Mouse (Mus musculus) lung, embryonic 16.5 days (tissue): ENCODE measurements around the gene Fbxl15. TPM values are rescaled to one million over a fixed set of nuclear protein-coding genes. Genes with fewer than 3 reads are reported as not detected.

Source experiments
- ATAC-seq: fragments of 200-750 bp; cut with Nextera tagmentation; 2 replicates; pipeline ENCODE4 v1.8.0; 2017; ENCODE audit warnings: low read depth, mild to moderate bottlenecking, moderate library complexity
- H3K27ac ChIP-seq: fragments of 300-500 bp; sonication (generic); 2 replicates; pipeline ENCODE4 v1.5.1; 2014; ENCODE audit warnings: mild to moderate bottlenecking, control low read depth, low read length
- H3K27me3 ChIP-seq: fragments of 300-500 bp; sonication (generic); 2 replicates; pipeline ENCODE4 v1.6.1; 2014; ENCODE audit warnings: low read depth, low read length, mixed read lengths; ENCODE audit not compliant: control insufficient read depth, insufficient read depth
- H3K36me3 ChIP-seq: fragments of 300-500 bp; sonication (generic); 2 replicates; pipeline ENCODE4 v1.6.1; 2014; ENCODE audit warnings: low read length; ENCODE audit not compliant: control insufficient read depth, insufficient read depth
- H3K4me1 ChIP-seq: fragments of 300-500 bp; sonication (generic); replicated peaks from 2 replicates; pipeline ENCODE4 v1.6.1; 2014; ENCODE audit warnings: low read length, mixed read lengths; ENCODE audit not compliant: control insufficient read depth, insufficient read depth
- H3K4me2 ChIP-seq: fragments of 300-500 bp; sonication (generic); 2 replicates; pipeline ENCODE4 v1.6.1; 2014; ENCODE audit warnings: low read depth, low read length, control low read depth
- H3K4me3 ChIP-seq: fragments of 300-500 bp; sonication (generic); 2 replicates; pipeline ENCODE4 v1.5.1; 2014; ENCODE audit warnings: mild to moderate bottlenecking, low read length, control low read depth
- H3K9ac ChIP-seq: fragments of 300-500 bp; sonication (generic); 2 replicates; pipeline ENCODE4 v1.6.1; 2014; ENCODE audit warnings: low read length, control low read depth
- H3K9me3 ChIP-seq: fragments of 300-500 bp; sonication (generic); 2 replicates; pipeline ENCODE4 v1.6.1; 2016; ENCODE audit warnings: low read length; ENCODE audit not compliant: control insufficient read depth
- WGBS: fragments of 180-500 bp; shearing (Covaris S2); extraction: QIAGEN DNeasy Blood & Tissue Kit; methylation state at CpG from one replicate; pipeline ENCODE4 v1.1.7; 2014; 5-methylcytosine and 5-hydroxymethylcytosine counted together
- polyA plus RNA-seq: library from polyadenylated mRNA; unstranded; fragments of >200 nt; fragmentation: Nextera tagmentation; extraction: Ambion mirVana; gene quantifications from 2 replicates; pipeline ENCODE4 v1.2.1, GENCODE M21; 2015

Gene Fbxl15
- polyA plus RNA-seq, 1 experiment from 2014 or later, result 13.3 TPM

- Histone ChIP-seq H3K9ac (no peak overlapping the region), H3K4me1 (peaks cover 6% of the 10 kb centered on the region), H3K27me3 (no peaks in the 10 kb centered on the region), H3K27ac (no peak overlapping the region), H3K36me3 (no peaks in the 10 kb centered on the region), H3K4me2 (no peak overlapping the region), H3K4me3 (no peak overlapping the region), H3K9me3 (no peaks in the 10 kb centered on the region)
- no peak for ATAC-seq
- 39% methylated on average over 8 of the region's 8 CpGs for WGBS
Observed at GRCm38 (mm10) chr19:46300294-46301045, 27.5 kb upstream of the Fbxl15 start.

- no peaks in the 10 kb centered on the region for H3K27me3 ChIP-seq
- H3K27ac ChIP-seq, result no peak overlapping the region
- no peaks in the 10 kb centered on the region for H3K36me3 ChIP-seq
- WGBS, result 84% methylated on average over 4 of the region's 4 CpGs
- no peak for ATAC-seq
- no peaks in the 10 kb centered on the region for H3K9me3 ChIP-seq
- H3K4me3 ChIP-seq, result no peak overlapping the region
- H3K4me1 ChIP-seq, result peaks cover 8% of the 10 kb centered on the region
- H3K9ac ChIP-seq, result no peak overlapping the region
- no peak overlapping the region for H3K4me2 ChIP-seq
Observed at GRCm38 (mm10) chr19:46302551-46302950, 25.4 kb upstream of the Fbxl15 start.

- WGBS, result 50% methylated on average over 18 of the region's 18 CpGs
- peak overlapping the region; percentile 96 for H3K27ac ChIP-seq
- H3K9me3 ChIP-seq, result no peaks in the 10 kb centered on the region
- H3K27me3 ChIP-seq, result no peaks in the 10 kb centered on the region
- ATAC-seq, result no peak
- peak overlapping the region; percentile 81 for H3K4me3 ChIP-seq
- H3K4me1 ChIP-seq, result peaks cover 8% of the 10 kb centered on the region
- H3K9ac ChIP-seq, result peak overlapping the region; percentile 73
- H3K4me2 ChIP-seq, result peak overlapping the region; percentile 92
- H3K36me3 ChIP-seq, result no peaks in the 10 kb centered on the region
Observed at GRCm38 (mm10) chr19:46303251-46304215, 24.5 kb upstream of the Fbxl15 start.

- no peaks in the 10 kb centered on the region for H3K36me3 ChIP-seq
- peak within 1 kb of the TSS; percentile 73 for H3K9ac ChIP-seq
- H3K4me1 ChIP-seq, result peaks cover 14% of the 10 kb centered on the region
- 0% methylated on average over 39 of the region's 39 CpGs for WGBS
- H3K9me3 ChIP-seq, result no peaks in the 10 kb centered on the region
- no peaks in the 10 kb centered on the region for H3K27me3 ChIP-seq
- peak within 1 kb of the TSS; percentile 92 for H3K4me2 ChIP-seq
- peak within 1 kb of the TSS; percentile 81 for H3K4me3 ChIP-seq
- H3K27ac ChIP-seq, result peak within 1 kb of the TSS; percentile 96
- ATAC-seq, result peak; percentile 93
Observed at GRCm38 (mm10) chr19:46304216-46304841, 23.7 kb upstream of the Fbxl15 start, which contains the start of gene Nfkb2. Gene Nfkb2 (plus strand): TSS chr19:46304320.

- Histone ChIP-seq H3K9me3 (no peaks in the 10 kb centered on the region), H3K4me1 (peaks cover 15% of the 10 kb centered on the region), H3K27me3 (no peaks in the 10 kb centered on the region), H3K4me2 (peak overlapping the region; percentile 92), H3K9ac (peak overlapping the region; percentile 73), H3K4me3 (peak overlapping the region; percentile 81), H3K27ac (peak overlapping the region; percentile 96), H3K36me3 (no peaks in the 10 kb centered on the region)
- 0% methylated on average over 34 of the region's 34 CpGs for WGBS
- peak; percentile 29 for ATAC-seq
Observed at GRCm38 (mm10) chr19:46304908-46305333, 23.1 kb upstream of the Fbxl15 start.

- Histone ChIP-seq H3K4me1 (peaks cover 15% of the 10 kb centered on the region), H3K36me3 (peaks cover 2% of the 10 kb centered on the region; the same call in 1 of the 2 replicates), H3K9ac (peak overlapping the region; percentile 73), H3K4me2 (peak overlapping the region; percentile 92), H3K4me3 (peak overlapping the region; percentile 81), H3K27ac (peak overlapping the region; percentile 96), H3K27me3 (no peaks in the 10 kb centered on the region), H3K9me3 (no peaks in the 10 kb centered on the region)
- ATAC-seq, result peak; percentile 78
- under 1% methylated on average over 39 of the region's 43 CpGs for WGBS
Observed at GRCm38 (mm10) chr19:46305432-46306267, 22.3 kb upstream of the Fbxl15 start.

GRCm38 (mm10) chr19:46306268-46306610, 21.7 kb upstream of the Fbxl15 start:
- H3K27me3 ChIP-seq, result no peaks in the 10 kb centered on the region
- H3K4me1 ChIP-seq, result peaks cover 15% of the 10 kb centered on the region
- no peaks in the 10 kb centered on the region for H3K9me3 ChIP-seq
- 60% methylated on average over 5 of the region's 5 CpGs for WGBS
- no peak for ATAC-seq
- H3K36me3 ChIP-seq, result peaks cover 7% of the 10 kb centered on the region; the same call in 1 of the 2 replicates
- H3K4me2 ChIP-seq, result peak overlapping the region; percentile 92
- H3K4me3 ChIP-seq, result peak overlapping the region; percentile 81
- H3K27ac ChIP-seq, result no peak overlapping the region
- peak overlapping the region; percentile 73 for H3K9ac ChIP-seq

- Histone ChIP-seq H3K36me3 (peaks cover 10% of the 10 kb centered on the region; the same call in 1 of the 2 replicates), H3K4me1 (peaks cover 15% of the 10 kb centered on the region), H3K9ac (no peak overlapping the region), H3K27me3 (no peaks in the 10 kb centered on the region), H3K4me2 (no peak overlapping the region), H3K27ac (no peak overlapping the region), H3K4me3 (no peak overlapping the region), H3K9me3 (no peaks in the 10 kb centered on the region)
- no peak for ATAC-seq
- 86% methylated on average over 9 of the region's 9 CpGs for WGBS
Observed at GRCm38 (mm10) chr19:46306751-46307289, 21.2 kb upstream of the Fbxl15 start.
